Mouse (Mus musculus) embryonic fibroblast, embryonic 13.5 days (primary cell): Measurements from ENCODE around the gene Arid3a. TPM values are rescaled to one million over a fixed set of nuclear protein-coding genes. Genes with fewer than 3 reads are reported as not detected.

Source experiments
- H3K27ac ChIP-seq: 2 replicates; pipeline ENCODE4 v1.5.1; 2012; ENCODE audit warnings: low read length, control low read depth, inconsistent platforms; ENCODE audit not compliant: insufficient read depth
- H3K4me1 ChIP-seq: 2 replicates; pipeline ENCODE4 v1.6.1; 2011; ENCODE audit warnings: low read length; ENCODE audit not compliant: control insufficient read depth, insufficient read depth
- H3K4me3 ChIP-seq: 2 replicates; pipeline ENCODE4 v1.5.1; 2011; ENCODE audit warnings: mild to moderate bottlenecking, control low read depth, low read length; ENCODE audit not compliant: insufficient read depth
- CTCF ChIP-seq: IDR thresholded peaks from 2 replicates; pipeline ENCODE4 v1.5.1; 2011; ENCODE audit warnings: mild to moderate bottlenecking, control low read depth, low read length, moderate library complexity, borderline replicate concordance; ENCODE audit not compliant: insufficient read depth
- POLR2A ChIP-seq: IDR thresholded peaks from 2 replicates; pipeline ENCODE4 v1.6.1; 2011; ENCODE audit warnings: low read depth, mild to moderate bottlenecking, control low read depth, low read length, moderate library complexity
- polyA plus RNA-seq: library from polyadenylated mRNA; stranded (reverse); fragments of >200 nt; gene quantifications from 2 replicates; pipeline ENCODE4 v1.2.4, GENCODE M21; 2011; ENCODE audit warnings: low read depth; ENCODE audit not compliant: missing spikeins, insufficient read length

Arid3a gene
- polyA plus RNA-seq, 1 experiment: 6.0 TPM

DNA sequence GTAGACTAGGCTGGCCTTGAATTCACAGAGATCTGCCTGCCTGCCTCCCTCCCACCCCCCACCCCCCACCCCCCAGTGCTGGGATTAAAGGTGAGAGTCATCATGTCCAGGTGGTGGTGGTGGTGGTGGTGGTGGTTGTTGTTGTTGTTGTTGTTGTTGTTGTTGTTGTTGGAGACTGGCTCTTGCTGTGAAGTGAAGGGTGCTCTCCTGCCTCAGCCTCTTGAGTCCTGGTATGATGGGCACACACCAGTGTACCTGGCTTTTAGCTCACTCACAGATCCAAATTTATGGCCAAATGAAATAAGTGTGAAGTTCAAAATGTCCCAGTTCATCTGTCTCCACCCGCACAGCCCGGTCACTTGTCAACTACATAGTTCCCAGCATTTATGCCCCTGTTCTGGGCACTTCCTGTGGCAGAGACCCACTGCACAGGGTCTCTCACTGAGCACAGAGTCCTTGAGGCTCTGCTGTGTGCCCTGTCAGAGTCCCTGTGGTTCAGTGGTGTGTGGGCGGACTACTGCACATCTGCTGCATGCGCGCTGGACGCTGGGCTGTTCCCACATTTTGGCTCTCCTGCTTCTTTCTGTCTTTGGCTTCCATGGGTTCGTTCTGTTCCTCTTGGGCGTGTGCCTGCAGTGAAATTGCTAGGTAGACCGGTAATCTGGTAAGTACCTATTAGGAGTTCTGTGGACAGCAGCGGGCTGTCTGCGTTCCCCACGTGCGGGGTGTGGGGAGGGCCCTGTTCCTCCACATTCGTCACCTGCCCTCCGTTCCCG lies 8.1 kb downstream of the Arid3a start:
- TF ChIP-seq CTCF: no peak
- no peak for TF ChIP-seq POLR2A
- Histone ChIP-seq H3K4me1 (peaks cover 17% of the 10 kb centered on the region), H3K4me3 (no peak overlapping the region), H3K27ac (no peak overlapping the region)

DNA sequence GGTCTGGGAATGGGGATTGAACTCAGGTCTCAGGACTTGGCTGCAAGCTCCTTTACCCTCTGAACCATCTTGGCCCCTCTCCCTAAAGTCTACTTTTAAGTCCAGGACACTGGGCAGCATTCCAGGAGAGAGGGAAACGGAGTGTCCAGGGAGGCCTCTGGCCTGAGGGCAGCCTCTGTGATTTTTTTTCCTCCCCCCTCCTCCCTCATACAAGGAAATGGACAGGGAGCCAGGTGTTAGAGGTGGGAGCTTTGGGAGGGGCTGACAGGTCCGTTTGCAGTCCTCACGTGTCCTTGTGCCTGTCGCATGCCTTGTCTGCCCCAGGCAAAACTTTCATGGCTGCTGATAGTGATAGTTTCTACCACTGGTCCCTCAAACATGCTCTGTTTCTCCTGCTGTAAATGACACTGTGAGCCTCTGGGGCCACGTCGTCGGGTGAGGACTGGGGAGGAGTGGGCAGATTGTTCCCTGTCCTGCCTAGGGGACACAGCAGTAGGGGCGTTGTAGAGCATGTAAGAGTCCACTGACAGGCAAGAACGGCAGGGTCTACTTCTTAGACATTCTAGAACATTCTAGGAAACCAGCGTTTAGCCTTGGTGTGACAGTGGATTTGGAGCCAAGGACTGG lies 9.6 kb downstream of the Arid3a start:
- H3K4me1 ChIP-seq: peaks cover 17% of the 10 kb centered on the region
- H3K4me3 ChIP-seq: no peak overlapping the region
- no peak overlapping the region for H3K27ac ChIP-seq
- TF ChIP-seq POLR2A: no peak
- no peak for TF ChIP-seq CTCF

DNA sequence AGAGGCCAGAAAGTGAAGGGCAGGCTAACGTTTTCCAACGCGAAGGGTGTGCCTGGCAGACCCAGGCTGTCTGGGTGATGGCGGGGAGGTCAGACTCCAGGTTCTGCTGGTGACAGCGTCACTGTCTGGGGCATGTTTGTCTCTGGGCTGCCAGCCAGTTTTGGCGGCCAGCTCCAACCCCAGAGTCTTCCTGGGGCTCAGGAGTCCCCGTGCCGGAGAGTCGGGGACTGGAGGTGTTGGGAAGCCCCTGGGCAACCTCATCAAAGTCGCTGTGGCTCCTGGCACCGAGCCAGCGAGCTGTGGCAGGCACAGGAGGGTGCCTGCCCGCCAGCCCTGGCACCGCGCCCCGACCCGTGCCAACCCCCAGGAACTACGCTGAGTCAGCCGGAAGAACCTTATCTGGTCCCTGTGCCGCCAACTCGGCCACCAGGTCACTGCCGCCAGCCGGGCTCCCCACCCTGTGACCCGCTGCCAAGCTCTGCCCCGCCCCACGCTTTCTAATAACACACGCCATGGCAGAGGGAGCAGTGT lies 10.1 kb downstream of the Arid3a start:
- H3K27ac ChIP-seq: no peak overlapping the region
- TF ChIP-seq POLR2A (no peak), CTCF (no peak)
- H3K4me3 ChIP-seq: no peak overlapping the region
- peaks cover 17% of the 10 kb centered on the region for H3K4me1 ChIP-seq

DNA sequence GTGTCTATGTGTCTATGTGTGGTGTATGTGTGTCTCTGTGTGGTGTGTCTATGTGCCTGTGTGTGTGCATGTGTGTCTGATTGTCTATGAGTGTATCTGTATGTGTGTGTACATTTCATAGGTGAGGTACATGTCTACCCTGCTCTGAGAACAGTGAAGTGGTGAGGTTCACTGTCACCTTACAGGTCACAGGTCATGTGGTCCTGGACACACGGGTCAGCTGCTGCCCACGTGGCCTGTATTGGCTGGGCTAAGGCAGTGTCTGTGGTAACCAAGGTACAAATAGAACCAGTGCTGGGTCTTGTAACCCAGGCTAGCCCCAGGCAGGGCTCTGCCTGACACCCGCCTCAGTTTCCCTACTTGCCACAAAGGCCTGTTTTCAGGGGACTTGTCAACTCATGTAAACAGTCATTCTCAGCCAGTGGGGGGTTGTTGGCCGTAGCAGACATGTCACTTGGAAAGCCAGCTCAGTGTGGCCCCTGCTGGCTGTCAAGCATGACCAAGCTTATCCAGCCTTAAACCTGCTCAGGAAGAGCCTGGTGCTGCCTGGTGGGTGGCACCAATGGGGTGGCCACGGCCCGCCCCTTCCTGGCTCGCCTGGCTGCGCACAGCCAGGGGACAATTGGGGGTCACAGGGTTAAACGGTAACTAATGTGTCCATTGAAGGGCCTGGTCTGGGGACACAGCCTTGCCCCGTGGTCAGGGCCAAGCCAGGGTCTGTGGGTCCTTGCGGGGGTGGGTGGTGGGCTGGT lies 11.1 kb downstream of the Arid3a start:
- Histone ChIP-seq H3K4me1 (peaks cover 11% of the 10 kb centered on the region; the same call in 1 of the 2 replicates), H3K4me3 (no peak overlapping the region), H3K27ac (no peak overlapping the region)
- TF ChIP-seq POLR2A (no peak), CTCF (no peak)

DNA sequence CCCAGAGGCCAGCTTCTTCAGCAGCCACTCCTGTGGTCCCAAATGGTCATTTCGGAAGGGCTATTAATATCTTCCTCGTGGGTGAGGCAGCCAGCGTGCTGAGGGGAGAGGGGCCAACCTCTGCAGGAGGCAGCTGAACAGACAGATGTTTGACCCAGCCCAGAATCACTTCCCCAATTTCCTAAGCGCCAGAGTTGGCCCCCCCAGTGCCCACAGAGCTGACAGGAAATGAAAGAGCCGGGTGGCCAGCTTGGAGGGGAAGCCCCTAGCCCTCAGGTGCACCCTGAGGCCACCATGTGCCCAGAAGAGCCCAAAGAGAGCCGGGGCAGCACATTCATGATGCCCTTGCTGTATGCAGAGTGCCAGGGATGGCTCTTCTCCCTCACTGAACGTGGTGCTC lies 13.9 kb downstream of the Arid3a start:
- Histone ChIP-seq H3K27ac (no peak overlapping the region), H3K4me3 (no peak overlapping the region), H3K4me1 (peaks cover 8% of the 10 kb centered on the region; the same call in 1 of the 2 replicates)
- no peak for TF ChIP-seq POLR2A
- TF ChIP-seq CTCF: no peak

DNA sequence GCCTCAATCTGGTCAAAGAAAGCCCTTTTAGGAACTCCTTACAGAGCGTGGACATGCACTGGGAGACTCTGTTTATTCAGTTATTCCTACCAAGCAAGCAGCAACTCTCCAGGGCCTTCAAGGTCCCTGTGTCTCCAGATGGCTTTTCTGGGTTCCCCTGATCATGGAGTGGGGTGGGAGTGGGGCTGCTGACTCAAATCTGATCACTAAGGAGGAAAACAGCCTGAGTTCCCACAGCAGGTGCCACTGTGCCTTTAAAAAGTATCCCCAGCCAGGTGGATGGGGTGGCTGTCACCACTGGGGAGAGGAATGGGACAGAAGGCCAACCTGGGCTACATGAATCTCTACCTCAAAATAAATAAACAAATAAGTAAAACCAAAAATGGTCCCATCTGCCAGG lies 16.1 kb downstream of the Arid3a start:
- no peak for TF ChIP-seq POLR2A
- TF ChIP-seq CTCF: no peak
- peaks cover 5% of the 10 kb centered on the region; the same call in 1 of the 2 replicates for H3K4me1 ChIP-seq
- H3K27ac ChIP-seq: no peak overlapping the region
- H3K4me3 ChIP-seq: no peak overlapping the region

DNA sequence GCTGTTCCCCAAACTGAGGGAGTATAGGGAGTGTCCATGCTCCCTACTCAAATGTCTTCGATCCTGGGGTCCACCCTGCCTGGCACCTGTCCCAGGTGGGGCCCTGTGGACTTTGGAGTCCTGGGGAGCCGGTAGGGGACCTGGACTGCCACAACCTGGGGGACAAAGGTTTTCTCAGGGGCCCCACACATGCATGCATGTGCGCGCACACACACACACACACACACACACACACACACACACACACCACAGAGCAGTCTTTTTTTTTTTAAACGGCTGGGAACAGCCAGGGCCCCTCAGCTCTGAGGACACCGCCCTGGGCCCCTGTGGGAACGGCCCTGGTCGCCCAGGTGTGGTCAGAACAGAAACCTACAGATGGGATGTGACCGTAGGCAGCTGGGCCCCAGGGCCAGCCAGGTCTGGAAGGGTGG lies 16.6 kb downstream of the Arid3a start:
- TF ChIP-seq CTCF (no peak), POLR2A (no peak)
- Histone ChIP-seq H3K27ac (no peak overlapping the region), H3K4me3 (no peak overlapping the region), H3K4me1 (peaks cover 5% of the 10 kb centered on the region; the same call in 1 of the 2 replicates)

DNA sequence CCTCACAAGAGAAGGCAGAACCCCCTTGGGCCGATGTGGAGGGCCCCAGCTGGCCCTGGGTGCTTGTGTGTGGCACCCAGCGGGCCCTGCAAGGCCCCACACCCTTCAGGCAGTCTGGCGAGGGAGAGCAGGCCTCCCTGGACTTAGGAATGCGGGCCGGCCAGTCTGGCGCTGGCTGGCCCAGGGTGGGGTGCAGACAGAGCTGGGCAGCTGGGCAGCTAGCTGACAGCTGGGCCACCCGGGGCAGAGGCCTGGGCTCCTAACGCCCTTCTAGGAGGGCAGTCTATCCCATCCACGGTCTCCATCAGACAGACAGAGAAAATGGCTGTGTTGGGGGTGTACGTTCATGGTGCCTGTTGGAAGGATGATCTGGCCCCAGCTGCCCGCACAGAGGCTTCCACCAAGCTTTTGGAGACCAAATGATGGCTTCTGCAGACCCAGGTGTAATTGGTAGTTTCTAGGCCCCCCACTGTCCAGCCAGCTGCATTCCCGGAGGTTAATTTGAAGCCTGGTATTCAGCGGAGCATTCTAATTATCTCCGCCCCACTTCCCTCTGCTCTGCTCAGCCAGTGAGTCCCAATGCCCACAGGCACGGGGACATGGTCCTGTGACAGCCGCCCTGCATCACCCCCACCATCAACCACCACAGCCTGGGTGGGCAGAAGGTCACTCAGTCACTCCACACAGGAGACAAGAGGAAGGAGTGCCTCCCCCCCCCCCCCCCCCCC lies 18.8 kb downstream of the Arid3a start:
- Histone ChIP-seq H3K27ac (no peak overlapping the region), H3K4me3 (no peak overlapping the region), H3K4me1 (peaks cover 5% of the 10 kb centered on the region; the same call in 1 of the 2 replicates)

DNA sequence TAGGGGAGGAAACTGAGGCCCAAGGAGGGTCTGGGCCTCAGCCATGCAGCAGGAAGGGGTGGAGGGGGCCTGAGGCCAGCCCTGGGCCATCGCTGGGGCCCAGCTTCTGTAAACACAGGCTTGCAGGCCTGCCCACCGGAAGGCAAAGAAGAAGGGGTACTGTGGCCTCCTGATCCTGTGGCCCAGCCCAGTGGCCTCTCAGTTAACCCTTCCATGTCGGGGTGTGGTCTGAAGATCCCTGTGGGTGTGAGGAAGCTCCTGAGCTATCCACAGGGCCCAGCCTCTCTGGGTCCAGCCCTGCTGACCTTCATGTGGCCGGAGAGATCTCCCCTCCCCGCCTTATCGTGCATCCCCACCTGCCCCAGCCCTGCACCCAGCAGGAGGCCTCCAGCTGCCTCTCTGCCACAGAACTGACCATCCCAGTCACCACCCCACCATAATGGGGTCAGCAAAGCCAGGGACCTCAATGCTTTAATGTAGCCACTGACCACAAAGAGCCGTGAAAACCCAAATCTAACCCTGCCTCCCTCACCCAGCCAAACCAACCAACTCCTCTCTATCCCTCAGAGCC lies 20.0 kb downstream of the Arid3a start:
- Histone ChIP-seq H3K4me1 (peaks cover 5% of the 10 kb centered on the region; the same call in 1 of the 2 replicates), H3K4me3 (no peak overlapping the region), H3K27ac (no peak overlapping the region)
- TF ChIP-seq CTCF (no peak), POLR2A (no peak)

More for the DNA sequence above, 18.8 kb downstream of the Arid3a start:
- TF ChIP-seq CTCF: no peak
- no peak for TF ChIP-seq POLR2A

DNA sequence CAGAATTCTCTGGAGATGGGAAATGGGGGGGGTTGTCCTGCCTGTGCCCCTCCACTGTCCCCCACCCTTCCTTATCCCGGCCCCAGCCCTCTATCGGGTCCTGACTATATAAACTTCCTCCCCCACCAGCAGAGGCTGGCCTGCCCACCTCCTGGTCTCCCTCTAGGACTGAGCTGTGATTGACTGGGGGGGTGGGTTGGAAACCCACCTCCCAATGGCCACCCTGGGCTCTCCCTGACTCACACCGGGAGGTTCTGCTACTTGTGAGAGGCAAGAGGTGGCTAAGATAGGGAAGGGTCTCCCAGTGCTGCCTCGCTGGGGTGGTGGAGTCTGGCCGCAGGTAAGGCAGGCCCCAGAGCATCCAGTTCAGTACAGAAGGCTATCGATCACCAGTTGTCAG lies 20.7 kb downstream of the Arid3a start:
- H3K27ac ChIP-seq: no peak overlapping the region
- TF ChIP-seq CTCF: no peak
- TF ChIP-seq POLR2A: no peak
- peaks cover 5% of the 10 kb centered on the region; the same call in 1 of the 2 replicates for H3K4me1 ChIP-seq
- no peak overlapping the region for H3K4me3 ChIP-seq
